In genomic region chr1:132098076-132098475, GRCm38 (mm10) we compare ENCODE assay signal across 26 mouse cellular contexts.
"Had no signal": no experiment of that assay in that cellular context is flagged by ENCODE, and none has a peak within 500 bp of the region (broad histone marks: within the 10 kb centered on the region; RNA-seq: fewer than 3 reads in every experiment).

No protein-coding gene starts in this region.

- ATAC-seq: hindbrain, postnatal 0 days; intestine, embryonic 16.5 days; liver, embryonic 12.5 days had no signal

- H3K9ac ChIP-seq: heart, embryonic 13.5 days; heart, embryonic 15.5 days; hindbrain, embryonic 13.5 days; hindbrain, embryonic 15.5 days; kidney, embryonic 15.5 days; limb, embryonic 13.5 days; limb, embryonic 15.5 days; liver, embryonic 12.5 days; liver, embryonic 14.5 days had no signal

- H3K4me3 ChIP-seq: gastrocnemius, adult 2 months; heart, embryonic 13.5 days; heart, embryonic 15.5 days; hindbrain, embryonic 13.5 days; hindbrain, embryonic 15.5 days; kidney, embryonic 15.5 days; limb, embryonic 13.5 days; limb, embryonic 15.5 days; liver, embryonic 12.5 days had no signal

- H3K36me3 ChIP-seq: heart, embryonic 13.5 days; heart, embryonic 15.5 days; hindbrain, embryonic 13.5 days; hindbrain, embryonic 15.5 days; kidney, embryonic 15.5 days; limb, embryonic 13.5 days; limb, embryonic 15.5 days; liver, embryonic 12.5 days had no signal

- H3K4me1 ChIP-seq: hindbrain, embryonic 13.5 days; hindbrain, embryonic 15.5 days; limb, embryonic 13.5 days; limb, embryonic 15.5 days had no signal

- H3K27me3 ChIP-seq: heart, embryonic 13.5 days; heart, embryonic 15.5 days; hindbrain, embryonic 13.5 days; hindbrain, embryonic 15.5 days; kidney, embryonic 15.5 days; limb, embryonic 13.5 days; limb, embryonic 15.5 days; liver, embryonic 12.5 days had no signal

- H3K27ac ChIP-seq: gastrocnemius, adult 2 months; heart, embryonic 13.5 days; heart, embryonic 15.5 days; hindbrain, embryonic 13.5 days; hindbrain, embryonic 15.5 days; hindbrain, postnatal 0 days; kidney, embryonic 15.5 days; kidney, postnatal 0 days; limb, embryonic 13.5 days; limb, embryonic 15.5 days; liver, embryonic 12.5 days; liver, embryonic 14.5 days had no signal

- H3K9me3 ChIP-seq: heart, embryonic 13.5 days; heart, embryonic 15.5 days; hindbrain, embryonic 15.5 days; kidney, embryonic 15.5 days; limb, embryonic 15.5 days; liver, embryonic 12.5 days had no signal

- DNase-seq: gastrocnemius, adult 2 months; gastrocnemius, postnatal 10 days; gastrocnemius, postnatal 25 days; heart, adult 18-20 months; heart, postnatal 14 days; heart, postnatal 36 days; kidney, adult 11 months; kidney, adult 2 months; kidney, adult 9 months; kidney, postnatal 14 days; kidney, postnatal 36 days; layer of hippocampus, adult 9-11 months; layer of hippocampus, postnatal 36 days; left cerebral cortex, postnatal 4 days had no signal
